Mouse (Mus musculus): ENCODE measurements at regions not wholly inside any gene's neighbourhood (a gene's known extent, or its start where the extent isn't known, plus 50 kb on each side); places are given as distances from the start of the nearest gene placed in this dataset.
"Not testable (repeated sequence)": the region's sequence is repeated elsewhere in the genome, so short reads cannot be mapped to it uniquely, and the experiment has no call there.

DNA sequence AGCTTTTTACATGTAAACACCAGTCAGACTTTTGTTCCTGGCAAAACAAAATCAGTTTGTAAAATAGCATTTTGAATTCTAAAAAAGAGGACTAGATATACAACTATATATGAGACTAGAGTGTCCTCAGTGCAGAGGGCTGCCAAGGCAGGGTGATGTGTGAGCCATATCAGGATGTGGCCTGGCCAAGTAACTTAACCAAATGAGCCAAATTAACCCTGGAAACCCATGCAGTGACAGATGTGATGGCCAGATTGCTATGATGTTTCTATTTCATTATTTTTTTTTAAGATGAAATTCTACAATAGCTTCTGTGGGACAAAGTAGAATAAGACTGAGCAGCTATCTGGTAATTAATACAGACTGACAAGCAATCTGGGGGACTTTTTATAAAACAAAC lies 181.8 kb downstream of the Nova1 start:
- Histone ChIP-seq H3K27ac (replicated peaks) (no peak overlapping the region), H3K4me1 (replicated peaks) (peaks cover 10% of the 10 kb centered on the region), H3K9ac (no peak overlapping the region), H3K36me3 (no peaks in the 10 kb centered on the region), H3K9me3 (no peaks in the 10 kb centered on the region), H3K27me3 (no peaks in the 10 kb centered on the region), H3K4me3 (no peak overlapping the region), H3K4me2 (no peak overlapping the region)
- no peak for ATAC-seq (ENCODE audit: low FRiP score, low read depth)

DNA sequence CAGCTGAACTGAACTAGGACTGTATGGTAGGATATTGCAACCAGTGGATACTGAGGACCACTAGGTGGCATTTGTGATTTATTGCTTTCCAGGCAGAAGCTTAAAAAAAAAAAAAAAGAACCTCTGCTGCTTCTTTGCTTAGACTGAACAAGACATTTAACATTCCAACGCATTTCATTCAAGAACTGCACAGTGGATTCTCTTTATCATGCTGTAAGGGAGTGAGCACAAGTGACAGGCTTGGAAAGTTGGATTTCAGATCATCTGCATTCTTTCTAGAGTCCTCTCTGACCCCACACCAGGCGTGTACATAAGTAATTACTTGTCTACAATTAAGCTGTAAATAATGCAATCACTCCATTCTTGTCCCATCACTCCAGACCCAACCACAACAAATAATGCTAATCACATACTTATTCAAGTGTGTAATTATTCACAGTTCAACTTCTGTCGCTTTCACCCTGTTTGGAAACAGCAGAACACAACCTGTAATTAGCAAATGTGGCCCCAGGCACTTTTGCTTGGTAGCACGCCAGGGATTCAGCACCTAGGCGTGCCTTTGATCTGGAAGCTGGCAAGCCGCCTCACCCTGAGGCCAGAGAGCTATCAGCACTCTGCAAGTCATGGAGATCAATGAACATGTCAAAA lies 183.5 kb downstream of the Nova1 start:
- peak; percentile 85 for ATAC-seq (ENCODE audit: low FRiP score, low read depth)
- WGBS: 5% methylated on average over 6 of the region's 6 CpGs
- Histone ChIP-seq H3K27me3 (no peaks in the 10 kb centered on the region), H3K9me3 (no peaks in the 10 kb centered on the region), H3K4me1 (replicated peaks) (peaks cover 10% of the 10 kb centered on the region), H3K4me3 (no peak overlapping the region), H3K36me3 (no peaks in the 10 kb centered on the region), H3K9ac (no peak overlapping the region), H3K27ac (replicated peaks) (peak overlapping the region; percentile 20; the same call in 1 of the 2 replicates), H3K4me2 (no peak overlapping the region)

- Histone ChIP-seq H3K9ac (no peak overlapping the region), H3K9me3 (no peaks in the 10 kb centered on the region), H3K4me3 (no peak overlapping the region), H3K27ac (replicated peaks) (no peak overlapping the region), H3K36me3 (no peaks in the 10 kb centered on the region), H3K4me2 (no peak overlapping the region), H3K27me3 (no peaks in the 10 kb centered on the region), H3K4me1 (replicated peaks) (peaks cover 10% of the 10 kb centered on the region)
- WGBS: 33% methylated on average over 1 of the region's 1 CpGs
- peak; percentile 27; the same call in 1 of the 2 replicates for ATAC-seq (ENCODE audit: low FRiP score, low read depth)
Measured at GRCm38 (mm10) chr12:46634771-46635124, 184.0 kb downstream of the Nova1 start.

DNA sequence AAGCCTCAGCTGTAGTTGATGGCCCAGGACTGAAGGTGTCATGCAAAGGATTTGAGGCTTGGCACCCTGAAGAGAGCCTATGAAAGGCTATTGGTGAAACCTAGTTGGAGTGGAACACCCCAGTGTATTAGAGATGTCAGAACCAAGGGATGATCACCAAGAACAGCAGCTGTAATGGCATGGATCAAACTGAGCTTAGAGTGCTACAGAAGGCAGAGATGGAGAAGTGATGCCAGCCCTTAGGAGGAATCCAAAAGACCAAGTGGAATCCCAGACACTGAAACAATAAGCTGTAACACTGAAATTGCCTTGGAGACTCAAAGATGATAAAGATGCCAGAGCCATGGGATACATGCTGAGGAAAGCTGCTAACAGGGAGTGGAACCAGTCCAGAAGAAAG lies 186.3 kb downstream of the Nova1 start:
- H3K27ac ChIP-seq (replicated peaks); H3K36me3 ChIP-seq; H3K4me3 ChIP-seq; H3K4me2 ChIP-seq; H3K27me3 ChIP-seq; ATAC-seq (ENCODE audit: low FRiP score, low read depth); H3K9ac ChIP-seq; H3K4me1 ChIP-seq (replicated peaks); H3K9me3 ChIP-seq: not testable (repeated sequence)

GRCm38 (mm10) chr12:46627320-46627719 lies 191.4 kb downstream of the Nova1 start:
- Histone ChIP-seq H3K36me3 (no peaks in the 10 kb centered on the region), H3K4me1 (replicated peaks) (no peaks in the 10 kb centered on the region), H3K4me2 (no peak overlapping the region), H3K9ac (no peak overlapping the region), H3K27ac (replicated peaks) (no peak overlapping the region), H3K9me3 (no peaks in the 10 kb centered on the region), H3K4me3 (no peak overlapping the region), H3K27me3 (no peaks in the 10 kb centered on the region)
- no peak for ATAC-seq (ENCODE audit: low FRiP score, low read depth)
- WGBS: 71% methylated on average over 2 of the region's 2 CpGs

GRCm38 (mm10) chr12:46611439-46611838 lies 207.3 kb downstream of the Nova1 start:
- ATAC-seq (ENCODE audit: low FRiP score, low read depth): no peak
- WGBS: 95% methylated on average over 2 of the region's 2 CpGs
- no peak overlapping the region for H3K9ac ChIP-seq

GRCm38 (mm10) chr12:46609580-46610311 lies 209.0 kb downstream of the Nova1 start:
- Histone ChIP-seq H3K9ac (no peak overlapping the region), H3K36me3 (no peaks in the 10 kb centered on the region), H3K27ac (replicated peaks) (no peak overlapping the region), H3K4me3 (no peak overlapping the region), H3K4me2 (no peak overlapping the region), H3K4me1 (replicated peaks) (peaks cover 3% of the 10 kb centered on the region), H3K9me3 (no peaks in the 10 kb centered on the region), H3K27me3 (no peaks in the 10 kb centered on the region)
- WGBS: 45% methylated on average over 12 of the region's 12 CpGs
- peak; percentile 66; the same call in 1 of the 2 replicates for ATAC-seq (ENCODE audit: low FRiP score, low read depth)

More at GRCm38 (mm10) chr12:46611439-46611838, 207.3 kb downstream of the Nova1 start:
- Histone ChIP-seq H3K36me3 (no peaks in the 10 kb centered on the region), H3K4me2 (no peak overlapping the region), H3K9me3 (no peaks in the 10 kb centered on the region), H3K27me3 (no peaks in the 10 kb centered on the region), H3K4me1 (replicated peaks) (peaks cover 3% of the 10 kb centered on the region), H3K4me3 (no peak overlapping the region), H3K27ac (replicated peaks) (no peak overlapping the region)

- Histone ChIP-seq H3K4me2 (no peak overlapping the region), H3K4me3 (no peak overlapping the region), H3K27me3 (no peaks in the 10 kb centered on the region), H3K9ac (no peak overlapping the region), H3K9me3 (no peaks in the 10 kb centered on the region), H3K27ac (replicated peaks) (no peak overlapping the region), H3K36me3 (no peaks in the 10 kb centered on the region), H3K4me1 (replicated peaks) (peaks cover 3% of the 10 kb centered on the region)
- WGBS: 50% methylated on average over 10 of the region's 10 CpGs
- peak; percentile 68; the same call in 1 of the 2 replicates for ATAC-seq (ENCODE audit: low FRiP score, low read depth)
Measured at GRCm38 (mm10) chr12:46608290-46608910, 210.3 kb downstream of the Nova1 start.

GRCm38 (mm10) chr12:46597200-46597599 lies 221.5 kb downstream of the Nova1 start:
- H3K36me3 ChIP-seq: no peaks in the 10 kb centered on the region
- H3K27ac ChIP-seq (replicated peaks): no peak overlapping the region
- WGBS: 22% methylated on average over 4 of the region's 4 CpGs
- no peak overlapping the region for H3K4me2 ChIP-seq
- no peaks in the 10 kb centered on the region for H3K27me3 ChIP-seq
- no peak overlapping the region for H3K9ac ChIP-seq
- no peak for ATAC-seq (ENCODE audit: low FRiP score, low read depth)
- no peaks in the 10 kb centered on the region for H3K4me1 ChIP-seq (replicated peaks)
- no peak overlapping the region for H3K4me3 ChIP-seq
- no peaks in the 10 kb centered on the region for H3K9me3 ChIP-seq

DNA sequence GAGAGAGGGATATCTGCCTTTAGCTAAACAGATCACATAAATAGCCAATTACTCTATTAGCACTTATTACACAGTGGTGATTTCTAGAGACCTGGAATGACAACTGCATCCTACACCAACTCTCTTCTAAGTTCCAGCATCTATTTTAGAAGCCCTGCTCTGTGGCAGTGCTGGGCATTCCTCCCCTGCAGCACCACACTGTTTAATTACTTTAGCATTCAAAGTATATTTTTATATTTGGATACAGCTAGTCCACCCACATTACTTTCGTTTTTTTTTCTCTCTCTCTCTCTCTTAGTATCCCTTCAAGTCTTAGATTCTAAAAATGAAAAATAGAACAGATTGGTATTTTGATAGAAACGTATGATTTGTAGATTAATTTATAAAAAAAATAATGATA lies 250.1 kb downstream of the Nova1 start:
- H3K4me3 ChIP-seq: no peak overlapping the region
- no peaks in the 10 kb centered on the region for H3K36me3 ChIP-seq
- H3K9ac ChIP-seq: no peak overlapping the region
- no peaks in the 10 kb centered on the region for H3K9me3 ChIP-seq
- 83% methylated on average over 2 of the region's 2 CpGs for WGBS
- ATAC-seq (ENCODE audit: low FRiP score, low read depth): no peak
- no peak overlapping the region for H3K27ac ChIP-seq (replicated peaks)
- no peak overlapping the region for H3K4me2 ChIP-seq
- H3K4me1 ChIP-seq (replicated peaks): peaks cover 6% of the 10 kb centered on the region; the same call in 1 of the 2 replicates
- no peaks in the 10 kb centered on the region for H3K27me3 ChIP-seq

- Histone ChIP-seq H3K9me3 (no peaks in the 10 kb centered on the region), H3K4me2 (no peak overlapping the region), H3K4me1 (replicated peaks) (peaks cover 6% of the 10 kb centered on the region; the same call in 1 of the 2 replicates), H3K27me3 (no peaks in the 10 kb centered on the region), H3K4me3 (no peak overlapping the region), H3K27ac (replicated peaks) (no peak overlapping the region), H3K36me3 (no peaks in the 10 kb centered on the region), H3K9ac (no peak overlapping the region)
- WGBS: 22% methylated on average over 2 of the region's 2 CpGs
- ATAC-seq (ENCODE audit: low FRiP score, low read depth): peak; percentile 63; the same call in 1 of the 2 replicates
Measured at GRCm38 (mm10) chr12:46566324-46566723, 252.4 kb downstream of the Nova1 start.

DNA sequence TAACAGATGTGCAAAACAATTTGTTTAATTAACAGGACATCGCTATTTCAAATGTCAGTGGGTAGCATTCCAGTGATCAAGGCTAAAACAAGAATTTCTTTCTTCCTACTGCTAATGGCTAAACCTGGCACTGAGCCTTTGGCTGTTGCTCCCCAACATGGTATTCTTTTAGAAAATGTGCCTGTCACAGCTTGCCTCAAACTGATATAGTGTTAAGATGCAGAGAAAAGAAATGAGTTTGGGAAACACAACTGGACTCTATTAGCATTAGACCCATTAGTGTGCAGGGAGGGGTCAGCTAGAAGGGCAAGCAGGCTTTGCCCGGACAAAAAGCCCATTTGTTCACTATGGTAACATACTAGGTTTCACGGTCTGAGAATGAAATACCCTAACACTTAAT lies 297.8 kb downstream of the Nova1 start:
- peak; percentile 23; the same call in 1 of the 2 replicates for ATAC-seq (ENCODE audit: low FRiP score, low read depth)
- 23% methylated on average over 3 of the region's 3 CpGs for WGBS
- Histone ChIP-seq H3K4me3 (no peak overlapping the region), H3K27me3 (no peaks in the 10 kb centered on the region), H3K36me3 (no peaks in the 10 kb centered on the region), H3K9ac (no peak overlapping the region), H3K4me1 (replicated peaks) (no peaks in the 10 kb centered on the region), H3K4me2 (no peak overlapping the region), H3K27ac (replicated peaks) (no peak overlapping the region), H3K9me3 (no peaks in the 10 kb centered on the region)
